Mouse (Mus musculus) brain, embryonic 14.5 days (tissue): ENCODE measurements around the gene Zfp710. TPM values are rescaled to one million over a fixed set of nuclear protein-coding genes. Genes with fewer than 3 reads are reported as not detected.

ENCODE experiments used
- DNase-seq: peaks from one replicate; pipeline ENCODE4 v3.0.0-alpha.2; 2011; ENCODE audit warnings: low read depth
- CTCF ChIP-seq: fragments of 200-500 bp; IDR thresholded peaks from 2 replicates; pipeline ENCODE4 v1.5.1; 2012; ENCODE audit warnings: inconsistent platforms, mild to moderate bottlenecking, moderate library complexity, borderline replicate concordance; ENCODE audit not compliant: insufficient read depth, insufficient read length; ENCODE audit errors: extremely low read depth
- POLR2A ChIP-seq: fragments of 200-500 bp; IDR thresholded peaks from 2 replicates; pipeline ENCODE4 v1.6.1; 2012; ENCODE audit warnings: mild to moderate bottlenecking, inconsistent platforms, borderline replicate concordance; ENCODE audit not compliant: poor library complexity, insufficient read depth, insufficient read length, severe bottlenecking; ENCODE audit errors: extremely low read depth
- polyA plus RNA-seq: library from polyadenylated mRNA; depleted of rRNA; stranded (reverse); fragments of >200 nt; gene quantifications from 2 replicates; pipeline ENCODE4 v1.2.3, GENCODE M21; 2012

The Zfp710 gene
- polyA plus RNA-seq, 1 experiment = 34.8 TPM

DNA sequence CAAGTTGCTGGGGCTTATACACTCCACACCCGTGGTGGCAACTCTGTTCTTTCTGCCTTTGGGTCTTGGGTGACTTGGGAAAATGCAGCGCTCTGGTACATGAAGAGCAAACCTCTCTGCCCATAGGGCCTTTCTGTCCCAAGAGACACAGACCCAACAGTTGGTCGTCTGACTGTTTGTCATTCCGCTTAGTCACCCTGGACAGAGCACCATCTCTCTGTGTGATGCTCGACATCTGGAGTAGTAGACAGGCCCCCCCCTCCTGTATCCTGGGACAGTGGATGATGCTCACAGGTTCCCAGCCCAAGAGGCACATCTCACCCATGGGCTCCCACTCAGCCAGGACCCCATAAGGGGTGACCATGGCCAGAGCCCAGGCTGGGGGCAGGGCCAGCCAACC lies 38.6 kb downstream of the Zfp710 start:
- no peak for DNase-seq
- TF ChIP-seq POLR2A (no peak), CTCF (no peak)

DNA sequence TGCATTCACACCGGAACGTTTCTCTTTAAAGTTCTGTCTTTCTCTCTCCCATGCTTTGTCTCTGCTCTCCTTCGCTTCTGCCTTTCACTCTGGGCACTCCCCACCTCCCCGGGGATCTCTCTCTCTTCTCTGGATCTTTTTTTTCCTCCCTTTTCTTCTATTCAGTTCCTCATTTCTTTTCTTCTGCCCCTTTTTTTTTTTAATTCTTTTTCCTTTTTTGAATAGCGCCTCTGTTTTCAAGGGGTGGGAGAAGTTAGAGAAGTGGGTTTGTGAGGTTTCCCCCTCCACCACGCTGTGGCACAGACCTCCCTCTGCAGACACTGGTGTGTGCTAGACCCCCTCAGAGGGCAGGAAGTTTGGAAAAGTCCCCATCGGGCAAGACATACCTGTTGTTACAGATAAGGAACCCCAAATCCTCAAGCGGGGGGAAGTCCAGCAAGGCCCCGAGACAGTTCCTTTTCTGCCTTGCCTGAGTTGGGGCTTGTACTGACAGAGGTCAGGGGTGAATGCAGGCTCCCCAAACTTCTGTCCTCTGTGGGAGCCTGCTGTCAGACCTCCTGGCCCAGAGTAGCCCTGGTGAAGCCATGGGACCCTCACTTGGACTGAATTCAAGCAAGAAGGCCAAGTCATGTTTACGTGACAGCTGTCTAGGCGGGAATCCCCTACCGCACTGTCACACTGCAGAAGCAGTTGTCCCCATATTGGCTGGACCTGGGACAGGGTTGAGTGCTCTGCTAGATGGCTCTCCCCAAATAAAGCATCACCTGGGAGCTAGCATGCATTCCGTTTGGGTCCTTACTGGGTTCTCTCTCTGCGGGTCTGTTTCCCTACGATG lies 39.5 kb downstream of the Zfp710 start:
- DNase-seq = no peak
- no peak for TF ChIP-seq CTCF

DNA sequence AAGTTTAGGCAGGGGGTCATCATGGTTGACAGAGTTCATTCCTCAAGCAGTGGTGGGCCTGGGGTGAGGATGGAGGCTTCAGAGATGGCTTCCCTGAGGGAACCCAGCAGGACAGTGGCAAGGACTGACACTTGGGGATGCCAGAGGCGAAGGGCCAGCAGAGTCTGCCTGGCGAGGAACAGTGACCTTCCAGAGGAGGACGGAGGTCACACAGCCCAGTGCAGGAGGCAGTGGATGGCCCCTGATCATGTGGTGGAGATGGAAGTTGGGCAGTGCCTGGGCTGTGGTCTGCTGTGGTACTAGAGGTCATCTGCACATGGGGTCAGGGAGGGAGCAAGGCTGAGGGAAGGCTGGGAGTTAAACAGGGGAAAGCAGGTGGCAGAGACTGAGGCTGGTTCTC lies 40.6 kb downstream of the Zfp710 start:
- DNase-seq = no peak
- TF ChIP-seq CTCF (no peak), POLR2A (no peak)

DNA sequence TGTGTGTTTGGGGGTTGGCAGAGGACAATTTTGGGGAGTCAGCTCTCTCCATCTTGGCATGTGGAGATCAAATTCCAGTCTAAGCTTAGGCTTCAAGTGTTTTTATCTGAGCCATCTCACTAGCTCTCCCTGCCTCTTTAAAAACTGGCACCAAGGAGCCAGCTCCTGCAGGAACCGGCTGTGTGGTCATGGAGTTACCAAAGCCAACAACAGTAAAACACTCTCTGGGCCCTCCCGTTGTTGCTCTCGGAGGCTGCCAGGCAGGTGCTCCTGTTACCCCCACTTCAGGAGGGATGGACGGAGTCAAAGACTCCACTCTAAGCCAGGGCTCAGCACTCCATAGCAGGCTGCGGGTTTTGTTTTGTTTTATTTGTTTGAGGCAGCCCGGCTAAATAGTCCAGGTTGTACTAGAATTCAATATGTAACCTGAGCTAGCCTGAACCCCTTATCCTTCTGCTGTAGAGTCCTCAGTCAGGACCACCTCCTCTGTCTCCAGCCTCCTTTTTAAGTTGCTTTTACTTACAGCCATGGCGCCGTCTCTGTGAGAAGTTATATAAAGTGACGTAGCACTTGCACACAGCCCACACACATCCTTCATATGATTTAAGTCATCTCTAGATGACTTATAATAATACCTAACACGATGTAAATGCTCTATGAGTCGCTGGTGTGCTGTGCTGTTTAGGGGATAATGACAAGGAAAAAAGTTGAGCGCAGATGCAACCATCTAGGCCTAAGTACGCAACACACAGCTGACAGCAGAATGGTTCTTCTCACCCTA lies 42.3 kb downstream of the Zfp710 start:
- DNase-seq = no peak
- TF ChIP-seq POLR2A (no peak), CTCF (no peak)

DNA sequence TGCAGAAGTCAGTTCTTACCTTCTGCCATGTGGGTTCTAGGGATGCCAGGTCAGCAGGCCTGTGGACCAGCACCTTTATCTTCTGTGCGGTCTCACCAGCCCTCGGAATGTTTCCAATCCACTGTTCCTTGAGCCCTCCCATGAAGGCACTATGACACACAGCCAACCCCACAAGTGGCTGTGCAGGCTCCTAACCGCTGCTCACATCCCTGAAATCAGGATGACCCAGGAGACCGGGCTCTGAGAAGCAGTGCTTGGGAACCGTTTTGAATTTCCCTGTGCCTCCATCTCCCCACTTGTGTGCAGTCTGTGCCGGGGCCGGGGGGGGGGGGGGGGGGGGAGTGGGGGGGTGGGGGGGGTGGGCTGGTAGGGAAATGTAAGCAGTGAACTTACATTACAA lies 43.7 kb downstream of the Zfp710 start:
- no peak for DNase-seq
- no peak for TF ChIP-seq POLR2A
- no peak for TF ChIP-seq CTCF

DNA sequence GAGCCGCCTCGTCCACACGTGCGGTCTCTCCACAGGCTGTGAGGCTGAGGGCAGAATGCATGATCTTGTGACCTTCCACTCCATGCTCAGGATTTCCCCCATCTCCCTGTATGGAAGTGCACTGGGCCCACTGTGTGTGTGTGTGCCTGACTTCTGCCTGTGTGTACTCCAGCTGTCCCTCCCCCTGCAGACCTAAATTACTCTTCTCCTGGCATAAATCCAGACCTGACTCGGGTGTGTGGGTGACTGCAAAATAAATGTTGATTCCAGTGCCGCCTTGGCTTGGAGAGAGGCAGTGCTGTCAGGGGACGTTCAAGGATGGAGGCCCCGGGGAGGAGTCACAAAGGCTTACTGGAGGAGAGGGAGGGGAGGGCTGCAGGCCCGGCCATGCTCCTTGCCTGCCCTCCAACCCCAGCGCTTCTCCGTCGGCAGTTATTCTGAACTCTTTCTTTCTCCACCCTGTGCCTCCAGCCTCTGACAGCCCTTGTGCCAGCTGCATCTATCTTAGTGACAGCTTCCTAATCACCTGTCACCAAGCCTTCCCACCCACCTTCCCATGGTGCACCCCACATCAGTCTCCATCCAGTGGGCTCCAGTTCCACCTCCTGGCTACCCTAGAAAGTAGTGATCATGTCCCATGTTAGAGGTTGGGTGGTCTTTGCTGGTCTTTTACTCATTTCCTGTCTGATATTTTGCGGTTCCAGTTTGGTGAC lies 45.2 kb downstream of the Zfp710 start:
- TF ChIP-seq CTCF = no peak
- no peak for TF ChIP-seq POLR2A
- DNase-seq = peak; percentile 84

DNA sequence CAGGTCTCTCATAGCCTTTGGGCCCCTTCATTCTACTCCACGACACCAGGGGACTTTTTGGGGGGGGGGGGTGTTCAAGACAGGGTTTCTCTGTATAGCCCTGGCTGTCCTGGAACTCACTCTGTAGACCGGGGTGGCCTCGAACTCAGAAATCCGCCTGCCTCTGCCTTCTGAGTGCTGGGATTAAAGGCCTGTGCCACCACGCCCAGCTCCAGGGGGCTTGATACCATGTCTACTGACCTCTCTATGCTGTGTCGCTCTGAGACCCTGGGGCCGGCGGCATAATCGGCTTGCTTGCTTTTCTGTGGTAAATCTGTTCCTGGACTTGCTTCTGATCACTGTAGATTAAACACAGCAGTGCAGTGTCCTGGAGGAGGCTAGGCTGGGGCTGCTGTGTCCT lies 46.6 kb downstream of the Zfp710 start:
- no peak for TF ChIP-seq POLR2A
- TF ChIP-seq CTCF = no peak
- DNase-seq = no peak

DNA sequence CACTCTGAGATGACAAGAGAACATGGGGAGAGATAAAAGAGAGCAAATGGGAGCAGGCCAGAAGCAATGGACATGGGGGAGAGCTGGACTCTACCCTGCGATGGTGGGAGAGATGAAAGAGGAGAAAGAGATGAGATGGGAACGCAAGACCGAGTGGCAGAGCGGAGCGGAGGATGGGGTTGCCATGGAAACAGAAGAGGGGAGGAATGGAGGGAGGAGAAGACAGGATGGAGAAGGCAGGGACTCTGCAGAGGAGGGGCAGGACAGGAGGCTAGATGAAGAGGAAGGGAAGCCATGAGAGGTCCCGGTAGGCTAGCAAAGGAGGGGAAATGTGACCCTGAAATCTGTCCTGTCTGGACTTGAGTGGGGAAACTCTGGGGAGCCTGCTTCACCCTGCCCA lies 47.7 kb downstream of the Zfp710 start:
- DNase-seq = peak; percentile 71

DNA sequence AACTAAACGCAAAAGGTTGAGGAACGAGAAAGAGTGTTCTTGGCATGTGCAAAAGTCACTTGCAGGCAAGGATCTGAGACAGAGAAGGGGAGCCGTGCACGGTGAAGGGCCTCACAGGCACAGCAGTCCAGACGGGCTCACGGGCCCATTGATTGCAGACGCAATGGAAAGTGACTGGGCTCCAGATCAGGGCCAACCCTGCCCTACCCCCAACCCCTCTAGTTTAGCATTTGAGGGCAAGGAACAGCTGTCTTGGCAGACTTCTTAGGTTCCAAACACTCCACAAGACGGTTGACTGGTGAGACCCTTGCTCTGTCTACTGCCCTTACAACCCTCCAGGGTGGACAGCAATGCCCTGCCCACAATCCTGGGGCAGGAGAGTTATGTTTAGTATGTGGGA lies 48.9 kb downstream of the Zfp710 start:
- no peak for DNase-seq
- TF ChIP-seq POLR2A (no peak), CTCF (no peak)

More for the DNA sequence above, 47.7 kb downstream of the Zfp710 start:
- TF ChIP-seq CTCF (no peak), POLR2A (no peak)

DNA sequence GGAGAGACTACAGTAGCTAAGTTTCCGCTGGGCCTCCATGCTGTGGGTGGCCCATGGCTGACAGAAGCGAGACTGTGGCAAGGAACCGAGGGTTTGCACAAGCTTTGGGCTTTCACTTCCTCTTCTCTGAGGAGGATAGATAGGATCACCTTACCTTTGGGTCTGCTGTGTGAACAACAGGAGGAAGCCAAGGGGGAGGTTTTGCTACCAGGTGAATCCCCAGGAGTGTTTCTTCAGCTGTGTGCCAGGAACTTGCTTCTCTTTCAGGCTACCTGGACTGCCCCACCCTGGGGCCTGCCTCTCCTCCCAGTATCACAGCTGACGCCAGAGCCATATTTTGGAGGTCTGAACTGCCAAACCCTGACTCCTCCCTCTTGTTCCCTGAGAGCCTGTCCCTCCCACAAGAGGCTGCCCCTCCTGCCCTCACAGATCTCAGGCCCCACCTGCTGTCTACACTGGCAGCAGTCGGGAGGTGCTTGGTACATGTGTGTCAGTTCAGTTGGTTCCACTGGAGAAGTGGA lies 50.4 kb downstream of the Zfp710 start:
- DNase-seq = peak; percentile 39
- TF ChIP-seq POLR2A (no peak), CTCF (no peak)

DNA sequence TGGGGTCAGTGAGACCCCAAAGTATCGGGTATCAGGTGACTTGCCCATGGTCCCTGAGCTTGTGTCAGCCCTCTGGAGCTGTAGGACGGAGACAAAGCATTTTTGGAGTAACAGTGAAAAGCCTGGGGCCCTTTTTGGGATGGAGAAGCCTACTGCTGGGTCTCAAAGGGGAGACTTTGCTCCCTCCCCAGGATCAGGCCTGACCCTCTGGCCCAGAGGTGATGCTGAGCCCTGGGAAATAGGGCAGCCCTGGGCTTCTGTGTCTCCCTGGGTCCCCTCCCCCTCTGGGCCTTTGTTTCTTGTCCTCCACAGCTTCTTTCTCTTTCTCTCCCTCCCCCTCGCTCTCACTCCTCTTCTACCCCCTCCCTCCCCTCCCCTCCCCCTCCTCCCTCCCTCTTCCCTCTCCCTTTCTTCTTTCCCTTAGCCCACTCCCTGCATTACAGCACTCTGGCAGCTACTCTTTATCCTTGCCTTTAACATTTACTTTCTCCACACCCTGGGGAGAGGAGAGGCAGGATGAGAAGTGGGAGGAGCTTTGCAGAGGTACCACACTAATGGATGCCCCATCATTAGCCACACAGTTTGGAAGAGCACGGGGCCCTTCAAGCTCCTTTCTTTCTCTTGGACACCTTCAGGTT lies 51.5 kb downstream of the Zfp710 start:
- peak; percentile 58 for DNase-seq
- no peak for TF ChIP-seq CTCF
- TF ChIP-seq POLR2A = no peak

DNA sequence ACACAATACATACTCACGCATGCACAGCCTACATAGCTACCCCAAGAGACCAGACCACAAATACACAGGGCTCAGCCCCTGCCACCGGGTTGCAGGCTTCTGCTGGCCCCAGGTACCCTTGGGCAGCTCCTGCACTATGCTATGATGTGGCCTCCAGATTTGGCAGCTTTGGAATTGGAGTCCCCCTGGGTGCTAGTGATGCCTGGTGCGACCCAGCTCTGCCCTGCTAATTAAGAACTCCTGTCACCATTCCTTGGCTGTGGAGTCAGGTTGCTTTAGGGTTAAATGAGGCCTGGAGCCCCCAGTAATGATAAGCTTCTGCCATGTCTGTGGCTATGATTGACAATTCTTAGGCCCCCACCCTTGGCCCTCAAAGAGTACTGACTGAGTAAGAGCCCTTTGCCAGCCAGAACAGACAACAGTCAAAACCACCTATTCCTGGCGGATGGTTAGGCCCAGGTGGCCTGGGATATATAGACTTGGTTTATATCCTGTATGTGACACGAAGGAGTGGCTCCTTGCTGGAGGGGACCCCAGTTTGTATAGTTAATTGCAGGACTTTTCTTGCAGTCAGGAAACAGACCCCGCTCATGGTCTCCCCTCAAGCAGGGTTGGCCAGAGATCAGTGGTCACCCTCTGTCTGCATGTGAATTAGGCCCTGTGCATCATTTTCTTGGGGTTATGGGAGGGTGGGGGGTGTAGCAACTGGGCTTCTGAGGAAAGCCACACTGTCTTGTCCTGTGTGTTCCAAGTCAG lies 52.5 kb downstream of the Zfp710 start:
- TF ChIP-seq POLR2A (no peak), CTCF (no peak)
- DNase-seq = no peak
